Mouse (Mus musculus): Measurements from ENCODE around the gene Fxr1.
A peak's percentile ranks its signal among the peaks of the same experiment; 100 is the strongest.
"Not testable (repeated sequence)": the region's sequence is repeated elsewhere in the genome, so short reads cannot be mapped to it uniquely, and the experiment has no call there.

The Fxr1 gene

GRCm38 (mm10) chr3:34019540-34020381, at the start of gene Fxr1:
Gene Fxr1, plus strand, starts transcription at chr3:34019943.
- peak; percentile 75 to 80 for DNase-seq

- DNase-seq = no peak
Measured at GRCm38 (mm10) chr3:33979395-33979794, 40.3 kb upstream of the Fxr1 start.

- DNase-seq = no peak
Measured at GRCm38 (mm10) chr3:33982746-33983145, 37.0 kb upstream of the Fxr1 start.

- no peak for DNase-seq
Measured at GRCm38 (mm10) chr3:33989302-33989701, 30.4 kb upstream of the Fxr1 start.

GRCm38 (mm10) chr3:33990451-33990850, 29.3 kb upstream of the Fxr1 start:
- no peak for DNase-seq

GRCm38 (mm10) chr3:33990921-33991320, 28.8 kb upstream of the Fxr1 start:
- DNase-seq = no peak

GRCm38 (mm10) chr3:33993421-33994126, 26.2 kb upstream of the Fxr1 start:
- no peak for DNase-seq

GRCm38 (mm10) chr3:33994127-33994488, 25.6 kb upstream of the Fxr1 start:
- DNase-seq = no peak

GRCm38 (mm10) chr3:34001691-34002090, 18.1 kb upstream of the Fxr1 start:
- not testable (repeated sequence) for DNase-seq

GRCm38 (mm10) chr3:34003860-34004259, 15.9 kb upstream of the Fxr1 start:
- no peak for DNase-seq

GRCm38 (mm10) chr3:34006301-34006700, 13.4 kb upstream of the Fxr1 start:
- DNase-seq = no peak

GRCm38 (mm10) chr3:34006824-34007223, 12.9 kb upstream of the Fxr1 start:
- DNase-seq = no peak

- no peak for DNase-seq
Measured at GRCm38 (mm10) chr3:34007611-34008010, 12.1 kb upstream of the Fxr1 start.

GRCm38 (mm10) chr3:34008191-34008590, 11.6 kb upstream of the Fxr1 start:
- no peak for DNase-seq

- peak; percentile 7 to 20 for DNase-seq
Measured at GRCm38 (mm10) chr3:34020382-34021258, 877 bp downstream of the Fxr1 start.

- DNase-seq = no peak
Measured at GRCm38 (mm10) chr3:34021259-34021828, 1.6 kb downstream of the Fxr1 start.

GRCm38 (mm10) chr3:34028935-34029334, 9.2 kb downstream of the Fxr1 start:
- no peak for DNase-seq

GRCm38 (mm10) chr3:34030601-34031000, 10.9 kb downstream of the Fxr1 start:
- DNase-seq = no peak

- DNase-seq = no peak
Measured at GRCm38 (mm10) chr3:34033720-34034364, 14.1 kb downstream of the Fxr1 start.

- no peak for DNase-seq
Measured at GRCm38 (mm10) chr3:34034803-34035202, 15.1 kb downstream of the Fxr1 start.

- no peak for DNase-seq
Measured at GRCm38 (mm10) chr3:34035706-34036105, 16.0 kb downstream of the Fxr1 start.

- no peak for DNase-seq
Measured at GRCm38 (mm10) chr3:34041990-34042389, 22.2 kb downstream of the Fxr1 start.
